Mouse (Mus musculus) A20 (cell line): Measurements from ENCODE around the gene Eef1g.
"Not testable (repeated sequence)": the region's sequence is repeated elsewhere in the genome, so short reads cannot be mapped to it uniquely, and the experiment has no call there.

ENCODE experiments used
- DNase-seq: peaks from one replicate; pipeline ENCODE4 v3.0.0-alpha.2; 2011; ENCODE audit warnings: low read depth, low spot score

Eef1g gene

DNA sequence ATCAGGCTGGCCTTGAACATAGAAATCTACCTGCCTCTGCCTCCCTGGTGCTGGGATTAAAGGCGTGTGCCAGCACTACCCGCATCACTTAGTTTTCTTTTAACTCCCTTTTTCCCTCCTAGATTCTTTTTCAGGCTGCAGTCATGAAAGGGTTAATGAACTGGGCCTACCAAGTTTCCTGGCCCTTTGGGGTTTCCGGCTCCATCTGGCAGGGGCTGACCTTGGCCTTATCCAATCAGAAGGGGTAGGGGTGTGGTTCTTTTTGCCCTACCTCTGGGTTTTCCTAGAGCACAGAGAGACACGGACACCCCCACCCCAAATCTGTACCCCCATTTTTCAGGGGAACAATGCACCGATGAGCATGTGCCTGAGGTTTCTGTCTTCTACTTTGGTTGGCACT lies 22.1 kb upstream of the Eef1g start:
- DNase-seq: no peak

DNA sequence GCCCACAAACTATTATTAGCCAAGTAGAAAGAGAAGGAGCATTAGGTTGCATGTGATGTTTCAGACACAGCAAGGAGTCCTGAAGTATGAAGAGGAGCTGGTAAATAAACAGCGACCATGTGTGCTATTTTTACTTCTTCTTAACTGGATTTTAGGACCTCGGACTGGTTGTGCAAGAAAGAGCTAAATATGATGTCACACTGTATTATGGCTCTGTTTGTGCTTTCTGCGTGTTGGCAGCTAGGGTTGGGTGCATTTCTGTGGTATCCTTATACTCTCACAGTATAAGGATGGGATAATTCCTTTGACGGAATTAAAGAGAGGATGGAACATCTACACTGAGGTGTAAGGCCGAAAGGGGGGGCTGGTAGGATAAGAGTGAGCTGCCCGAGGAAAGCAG lies 21.6 kb upstream of the Eef1g start:
- DNase-seq: no peak

DNA sequence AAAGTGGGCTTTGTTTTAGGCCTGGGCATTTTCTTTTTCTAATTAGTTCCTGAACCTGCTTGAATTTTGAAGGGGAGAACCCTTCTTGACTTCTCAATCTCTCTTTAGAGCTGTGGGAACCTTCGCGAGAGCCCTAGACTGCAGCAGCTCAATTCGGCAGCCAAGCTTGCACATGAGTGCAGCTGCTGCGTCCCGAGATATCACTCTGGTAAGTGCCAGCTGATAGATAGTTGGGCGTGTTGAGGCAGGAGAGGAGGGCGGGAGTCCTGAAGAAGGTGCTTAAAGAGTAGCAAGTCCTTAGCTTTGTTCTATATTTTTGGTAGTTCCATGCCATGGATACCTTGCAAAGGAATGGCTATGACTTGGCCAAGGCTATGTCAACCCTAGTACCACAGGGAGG lies 19.9 kb upstream of the Eef1g start:
- no peak for DNase-seq

DNA sequence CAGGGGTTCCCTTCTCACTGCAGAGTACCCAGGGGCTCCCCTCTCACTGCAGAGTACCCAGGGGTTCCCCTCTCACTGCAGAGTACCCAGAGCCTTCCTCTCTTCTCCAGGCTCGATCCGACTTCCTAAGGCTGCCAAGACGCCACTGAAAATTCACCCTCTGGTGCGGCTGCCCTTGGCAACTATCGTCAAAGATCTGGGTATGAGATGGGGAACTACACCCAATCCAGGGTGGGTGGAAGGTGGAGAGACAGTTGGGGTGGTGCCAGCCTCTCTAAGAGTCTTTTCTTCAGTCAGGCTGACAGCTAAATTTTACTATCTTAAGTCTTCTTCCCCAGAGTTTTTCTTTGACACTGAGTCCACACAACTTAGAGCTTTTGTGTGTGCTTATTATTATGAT lies 16.7 kb upstream of the Eef1g start:
- DNase-seq: no peak

DNA sequence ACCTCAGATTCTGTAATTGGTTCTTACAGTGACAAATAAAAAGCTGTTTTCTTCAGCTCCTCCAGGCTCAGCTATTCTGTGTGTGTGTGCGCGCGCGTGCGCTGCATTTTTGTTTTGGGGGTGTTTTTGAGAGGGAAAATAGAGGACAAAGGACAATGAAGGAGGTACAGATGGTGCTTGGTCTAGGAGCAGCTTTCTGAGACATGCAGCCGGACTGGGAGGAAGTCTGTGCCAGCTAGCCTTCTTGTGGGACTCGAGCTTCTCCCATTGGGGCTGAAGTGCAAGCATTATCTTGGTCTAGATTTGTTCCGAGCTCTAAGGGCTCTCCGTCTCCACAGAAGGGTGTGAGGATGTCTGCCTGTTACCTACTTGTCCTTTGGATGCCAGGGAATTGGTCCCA lies 14.6 kb upstream of the Eef1g start:
- DNase-seq: no peak

DNA sequence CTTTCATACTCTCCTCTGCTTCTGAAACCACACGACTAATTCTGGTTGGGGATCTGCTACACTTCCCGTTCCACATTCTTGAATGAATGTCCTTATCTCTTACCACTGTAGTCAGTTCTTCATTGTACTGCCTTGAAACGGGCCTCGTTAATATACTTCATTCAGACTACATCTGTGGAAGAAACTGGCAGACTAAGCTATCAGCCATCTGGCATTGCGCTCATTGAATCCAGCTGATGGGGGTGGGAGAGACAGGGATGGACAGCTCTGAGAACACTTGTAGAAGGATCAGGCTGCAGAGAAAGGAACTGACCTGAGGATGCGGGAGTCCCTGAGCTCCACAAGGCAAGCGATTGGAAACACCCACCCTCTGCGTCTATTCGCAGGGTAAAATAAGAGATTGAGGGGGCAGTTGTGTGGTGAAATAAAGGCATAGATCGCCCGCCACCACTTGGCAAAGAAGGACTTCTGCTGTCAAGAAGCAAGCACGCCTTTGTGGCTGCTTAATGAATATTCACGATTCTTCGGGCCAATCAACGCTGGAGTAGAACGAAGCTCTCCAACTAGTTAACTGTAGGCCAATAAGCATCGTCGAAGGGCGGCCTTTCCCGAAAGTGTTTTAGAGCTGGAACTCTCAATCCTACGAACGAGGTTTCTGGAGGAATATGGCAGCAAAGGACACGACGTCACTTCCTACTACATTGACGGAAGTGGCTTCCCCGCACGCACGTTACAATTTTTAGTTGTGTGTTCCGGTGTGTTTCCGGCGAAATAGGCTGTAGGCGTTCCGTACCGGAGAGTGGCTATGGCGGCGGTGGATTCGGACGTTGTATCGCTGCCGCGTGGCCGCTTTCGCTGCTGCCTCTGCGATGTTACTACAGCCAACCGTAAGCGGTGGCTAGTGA lies 13.5 kb upstream of the Eef1g start, which contains the start of gene Tut1:
Gene Tut1, plus strand, starts transcription at position 713 of the 905 bp plus-strand sequence.
- peak; percentile 97 for DNase-seq

DNA sequence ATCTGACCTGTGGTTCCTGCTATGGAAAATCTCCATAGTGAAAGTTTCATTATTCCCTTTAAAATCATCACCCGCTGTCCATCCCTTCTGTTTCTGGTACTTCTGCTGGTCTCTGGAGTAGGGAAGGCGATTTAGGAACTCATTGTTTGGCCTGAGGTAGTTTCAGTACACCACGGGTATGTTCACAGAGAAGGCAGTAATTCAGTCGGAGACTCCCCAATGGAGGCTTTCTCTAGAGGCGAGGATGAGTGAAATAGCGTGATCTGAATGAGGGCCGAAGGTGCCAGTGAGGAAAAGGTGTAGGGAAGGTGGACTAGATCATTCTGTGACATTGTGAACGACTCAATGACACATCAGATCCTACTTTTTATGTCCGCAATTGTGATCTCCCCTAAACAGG lies 12.7 kb upstream of the Eef1g start:
- peak; percentile 44 for DNase-seq

DNA sequence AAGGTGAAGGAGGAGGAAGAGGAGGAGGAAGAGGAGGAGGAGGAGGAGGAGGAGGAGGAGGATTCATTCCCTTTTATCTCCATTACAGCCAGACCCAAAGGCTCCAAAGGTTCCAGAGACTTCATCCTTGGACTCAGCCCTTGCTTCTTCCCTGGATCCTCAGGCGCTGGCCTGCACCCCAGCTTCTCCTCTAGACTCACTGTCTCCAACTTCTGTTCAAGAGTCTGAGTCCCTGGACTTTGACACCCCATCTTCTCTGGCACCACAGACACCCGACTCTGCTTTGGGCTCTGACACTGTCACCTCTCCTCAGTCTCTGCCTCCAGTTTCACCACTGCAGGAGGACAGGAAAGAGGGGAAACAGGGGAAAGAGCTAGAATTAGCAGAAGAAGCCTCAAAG lies 4.6 kb upstream of the Eef1g start:
- DNase-seq: no peak

DNA sequence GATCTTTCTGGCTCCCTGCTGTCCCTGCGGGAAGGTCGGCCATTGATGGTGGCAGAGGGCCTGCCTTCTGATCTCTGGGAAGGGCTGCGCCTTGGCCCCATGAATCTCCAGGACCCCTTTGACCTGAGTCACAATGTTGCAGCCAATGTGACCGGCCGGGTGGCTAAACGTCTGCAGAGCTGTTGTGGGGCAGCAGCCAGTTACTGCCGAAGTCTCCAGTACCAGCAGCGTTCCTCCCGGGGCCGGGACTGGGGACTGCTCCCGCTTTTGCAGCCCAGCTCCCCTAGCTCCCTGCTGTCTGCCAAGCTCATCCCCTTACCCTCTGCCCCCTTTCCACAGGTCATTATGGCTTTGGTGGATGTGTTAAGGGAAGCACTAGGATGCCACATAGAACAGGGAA lies 1.8 kb upstream of the Eef1g start:
- DNase-seq: no peak

DNA sequence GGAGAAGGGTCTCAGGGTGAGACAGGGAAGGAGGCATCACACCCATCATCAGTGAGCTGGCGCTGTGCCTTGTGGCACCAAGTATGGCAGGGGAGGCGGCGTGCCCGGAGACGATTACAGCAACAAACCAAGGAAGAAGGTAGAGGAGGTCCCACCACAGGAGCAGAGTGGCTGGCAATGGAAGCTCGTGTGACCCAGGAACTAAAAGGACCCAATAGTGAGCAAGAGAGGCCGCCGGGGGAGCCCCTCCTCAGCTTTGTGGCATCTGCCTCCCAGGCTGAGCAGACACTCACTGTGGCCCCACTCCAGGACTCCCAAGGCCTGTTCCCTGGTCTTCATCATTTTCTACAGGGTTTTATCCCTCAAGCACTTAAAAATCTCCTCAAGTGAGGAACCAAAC lies 1.1 kb upstream of the Eef1g start:
- DNase-seq: no peak

DNA sequence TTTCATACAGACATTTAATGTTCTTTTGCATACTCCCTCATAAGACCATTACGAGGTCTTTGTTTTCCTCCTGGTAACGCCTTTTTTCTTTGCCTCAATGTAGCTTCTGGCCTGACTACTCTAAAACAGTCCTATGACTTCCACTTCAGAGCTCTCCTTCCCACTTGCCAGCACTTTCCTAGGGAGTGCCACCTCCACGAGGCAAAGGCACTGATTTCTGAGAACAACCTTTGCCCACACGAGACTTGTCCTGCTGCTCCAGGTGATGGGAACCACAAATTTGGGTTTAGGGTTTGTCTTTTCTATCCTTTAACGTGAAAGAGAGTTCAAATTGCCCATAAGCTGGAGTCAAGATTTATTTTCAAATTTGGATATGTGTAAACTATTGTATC lies 647 bp upstream of the Eef1g start:
- no peak for DNase-seq

DNA sequence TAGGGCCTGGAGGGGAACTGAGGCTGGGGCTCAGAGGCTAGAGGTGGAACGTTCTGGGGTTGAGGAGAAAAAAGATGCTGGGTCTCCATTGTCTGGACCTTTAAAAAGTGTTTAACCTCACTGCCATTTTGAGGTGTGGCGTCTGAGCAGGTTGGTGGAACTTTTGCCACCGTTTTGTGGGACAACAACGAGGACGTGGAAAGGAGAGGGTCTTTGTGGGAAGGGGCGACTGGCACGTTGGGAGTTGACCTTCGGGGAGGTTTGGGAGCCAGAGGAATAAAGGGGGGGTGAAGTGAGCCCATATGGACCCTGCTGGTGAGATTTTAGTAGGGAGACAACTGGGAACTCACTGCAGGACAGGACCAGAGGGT lies 517 bp downstream of the Eef1g start:
- no peak for DNase-seq

DNA sequence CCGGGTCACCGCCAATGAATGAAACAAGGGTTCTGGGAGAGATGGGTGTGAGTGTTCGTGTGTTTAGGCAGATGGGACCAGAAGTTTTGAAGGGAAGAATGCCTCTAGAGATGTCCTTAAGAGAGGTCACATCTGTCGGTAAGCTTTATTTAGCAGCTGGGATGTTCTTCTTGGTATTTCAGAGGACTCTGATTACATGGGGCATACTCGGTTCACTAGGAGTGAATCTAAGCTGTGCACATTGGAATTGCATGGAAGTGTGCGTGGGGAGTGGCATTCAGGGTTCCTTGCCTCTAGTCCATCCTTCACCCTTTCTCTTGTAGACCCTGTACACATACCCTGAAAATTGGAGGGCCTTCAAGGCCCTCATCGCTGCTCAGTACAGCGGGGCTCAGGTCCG lies 1.1 kb downstream of the Eef1g start:
- DNase-seq: peak; percentile 38

DNA sequence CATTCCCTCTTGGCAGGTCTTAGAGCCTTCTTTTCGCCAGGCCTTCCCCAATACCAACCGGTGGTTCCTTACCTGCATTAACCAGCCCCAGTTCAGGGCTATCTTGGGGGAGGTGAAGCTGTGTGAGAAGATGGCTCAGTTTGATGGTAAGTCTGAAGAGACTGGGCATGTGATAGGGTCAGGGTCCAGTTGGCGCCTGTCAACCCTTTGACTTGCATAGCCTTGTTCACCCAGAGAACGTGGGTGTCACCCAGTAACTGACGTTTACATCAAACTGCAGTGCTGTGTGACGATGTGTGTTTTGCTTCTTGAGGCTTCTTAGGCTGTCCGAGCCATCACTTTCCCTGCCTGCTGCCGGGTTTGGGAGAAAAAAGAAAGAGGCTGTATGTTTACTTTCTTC lies 5.7 kb downstream of the Eef1g start:
- DNase-seq: not testable (repeated sequence)

DNA sequence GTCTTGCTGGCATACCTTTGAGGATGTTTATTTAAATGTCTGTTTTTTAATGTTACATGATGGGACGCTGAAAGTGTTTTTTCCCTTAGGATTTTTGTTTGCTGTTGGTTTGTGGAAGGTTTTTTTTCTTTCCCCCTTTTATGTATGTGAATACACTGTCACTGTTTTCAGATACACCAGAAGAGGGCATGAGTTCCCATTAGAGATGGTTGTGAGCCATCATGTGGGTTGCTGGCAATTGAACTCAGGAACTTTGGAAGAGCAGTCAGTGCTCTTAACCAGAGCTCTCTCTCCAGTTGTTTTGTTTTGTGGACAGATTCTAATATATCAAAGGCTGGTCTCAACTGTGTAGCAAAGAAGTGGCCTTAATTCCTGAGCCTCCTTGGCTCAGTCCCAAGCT lies 7.8 kb downstream of the Eef1g start:
- no peak for DNase-seq

DNA sequence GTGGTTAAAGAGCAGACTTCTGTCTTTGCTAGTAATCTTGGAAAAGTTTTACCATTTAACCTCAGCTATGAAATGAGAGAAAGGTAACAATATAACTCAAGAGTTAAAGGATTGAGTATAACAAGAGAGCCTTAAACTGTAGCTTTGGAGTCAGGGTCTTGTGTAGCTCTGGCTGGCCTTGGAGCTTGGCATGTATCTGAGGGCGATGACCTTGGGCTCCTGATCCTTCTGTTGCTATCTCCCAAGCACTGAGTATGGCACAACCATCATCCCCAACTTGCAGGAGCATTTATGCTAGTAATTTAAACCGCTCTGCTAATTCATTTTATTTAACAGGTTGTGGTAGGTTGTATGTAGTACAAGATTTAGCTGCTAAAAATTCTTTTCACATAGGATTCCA lies 8.7 kb downstream of the Eef1g start:
- no peak for DNase-seq

DNA sequence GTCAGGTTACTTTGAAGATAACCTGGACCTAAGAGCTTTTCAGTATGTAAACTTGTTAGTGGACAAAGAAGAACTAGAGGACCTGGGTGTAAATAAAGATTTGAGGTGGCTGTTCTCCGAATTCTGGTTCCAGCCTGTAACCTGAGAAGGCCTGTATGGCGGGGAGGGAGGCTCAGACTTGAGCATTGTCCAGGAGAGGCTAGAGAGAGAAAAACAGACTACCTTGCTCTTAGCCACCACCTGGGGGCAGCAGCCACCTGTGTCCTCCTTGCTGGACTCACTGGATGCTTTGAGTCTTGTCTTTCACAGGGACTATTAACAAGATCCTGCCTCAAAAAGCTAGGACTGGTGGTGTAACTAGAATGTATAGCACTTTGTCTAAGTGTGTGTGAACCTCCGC lies 9.7 kb downstream of the Eef1g start:
- peak; percentile 54 for DNase-seq

DNA sequence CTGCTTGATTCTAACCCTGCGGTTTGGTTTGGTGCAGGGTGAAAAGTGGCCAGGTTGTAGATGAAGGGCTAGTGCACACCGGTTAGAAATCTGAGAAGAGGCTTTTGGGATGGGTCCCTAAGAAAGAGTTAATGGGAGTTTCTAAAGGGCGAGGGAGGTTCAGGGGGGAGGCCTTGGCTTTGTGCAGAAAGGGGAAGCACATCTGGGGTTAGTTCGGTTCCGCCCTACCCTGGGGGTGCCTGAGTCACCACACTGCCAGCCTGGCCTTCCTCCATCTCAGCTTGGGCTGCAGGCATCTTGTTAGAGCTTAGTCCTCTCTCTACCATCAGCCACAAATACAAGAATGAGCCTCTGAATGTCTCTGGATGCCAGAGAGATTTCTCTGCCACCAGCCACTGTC lies 13.9 kb downstream of the Eef1g start:
- DNase-seq: peak; percentile 34

DNA sequence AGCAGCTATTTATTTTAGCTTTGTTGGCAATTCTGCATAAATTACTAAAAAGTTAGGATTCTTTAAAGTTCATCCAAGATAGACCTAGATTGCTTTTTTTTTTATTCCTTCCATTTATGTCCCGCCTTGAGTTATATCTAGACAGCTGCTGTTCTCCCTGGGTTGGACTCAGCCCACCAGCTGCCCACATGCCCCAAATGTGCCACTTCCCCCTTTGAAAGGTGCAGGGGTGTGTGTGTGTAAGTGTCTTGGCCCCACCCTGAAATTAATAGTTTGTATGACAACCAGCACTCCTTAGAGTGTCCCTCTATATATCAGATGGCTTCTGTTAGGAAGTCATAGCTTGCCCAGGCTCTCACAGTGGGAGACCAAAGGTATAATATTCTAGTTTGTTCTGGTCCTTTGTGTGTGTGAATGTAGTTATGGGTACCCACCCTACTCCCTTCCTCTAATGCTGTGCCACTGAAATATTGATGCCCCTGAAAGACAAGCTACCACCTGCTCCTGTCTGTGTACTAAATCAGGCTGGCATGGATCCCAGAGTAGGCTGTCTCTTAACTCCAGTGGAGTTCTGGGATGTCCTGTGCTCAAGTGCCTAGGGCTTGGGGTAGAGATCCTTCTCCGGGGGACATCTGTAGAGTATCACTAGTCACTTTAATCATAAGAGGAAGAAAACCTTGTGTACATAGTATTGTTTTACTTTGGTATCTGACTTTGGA lies 14.8 kb downstream of the Eef1g start:
- DNase-seq: peak; percentile 30

DNA sequence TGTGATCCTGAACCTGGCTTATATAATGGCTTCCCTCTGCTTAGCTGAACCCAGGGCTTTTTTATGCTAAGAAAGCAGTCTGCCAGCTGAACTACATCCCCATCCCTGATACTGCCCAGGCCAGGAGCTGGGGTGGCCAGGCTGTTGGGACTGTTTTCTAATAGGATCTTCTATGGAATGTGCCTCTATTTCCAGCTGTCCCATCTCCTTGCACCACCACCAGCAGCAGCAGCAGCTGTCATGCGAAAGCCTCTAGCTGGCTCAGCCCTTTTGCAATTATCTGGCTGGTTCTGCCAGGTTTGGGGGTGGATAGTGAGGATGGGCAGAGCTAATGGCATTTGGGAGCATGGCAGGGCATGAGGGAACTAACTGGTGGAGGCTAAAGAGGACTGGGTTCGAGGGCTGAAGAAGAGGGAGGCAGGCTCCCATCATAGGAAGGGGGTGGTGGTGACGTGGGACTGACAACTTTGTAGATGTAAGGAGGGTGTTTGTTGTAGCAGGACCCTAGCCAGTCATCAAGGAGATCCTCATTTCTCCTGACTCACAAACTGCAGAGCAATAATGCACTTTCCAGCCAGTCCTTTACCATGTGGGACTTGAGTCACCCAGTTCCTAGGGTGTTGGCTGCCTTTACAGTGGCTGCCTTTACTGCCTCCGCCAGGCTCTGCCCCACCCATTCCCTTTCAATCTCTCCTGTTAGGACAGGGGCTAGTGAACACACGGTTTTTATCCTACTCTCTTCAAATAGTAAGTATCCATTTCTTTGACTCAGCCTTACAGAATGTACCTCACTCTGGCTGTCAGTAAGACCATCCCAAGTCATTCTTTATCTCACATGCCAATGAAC lies 15.7 kb downstream of the Eef1g start:
- DNase-seq: no peak

DNA sequence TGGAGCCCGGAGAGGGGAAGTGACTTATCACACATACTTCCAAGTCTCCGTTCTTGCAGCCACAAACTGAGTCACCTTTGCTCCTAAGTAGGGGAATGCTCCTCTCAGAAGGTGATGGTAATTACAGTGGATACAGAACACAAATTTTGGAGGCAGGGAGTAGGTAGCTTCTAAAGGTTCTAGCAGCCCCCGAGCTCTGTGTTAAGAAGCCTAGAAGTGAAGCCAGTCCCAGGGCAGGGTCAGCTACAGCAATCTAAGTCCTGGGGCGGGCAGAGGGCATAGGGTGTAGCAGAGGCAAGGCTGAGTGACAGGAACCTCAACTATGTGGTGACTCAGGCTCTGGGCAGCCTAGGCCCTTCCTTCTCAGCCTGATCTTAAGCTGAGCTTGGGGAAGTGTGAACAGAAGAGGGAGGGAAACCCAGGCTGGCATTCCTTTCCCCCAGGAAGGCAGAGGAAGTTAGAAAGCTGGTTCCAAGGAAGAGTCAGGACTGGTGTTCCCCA lies 16.4 kb downstream of the Eef1g start:
- DNase-seq: no peak

DNA sequence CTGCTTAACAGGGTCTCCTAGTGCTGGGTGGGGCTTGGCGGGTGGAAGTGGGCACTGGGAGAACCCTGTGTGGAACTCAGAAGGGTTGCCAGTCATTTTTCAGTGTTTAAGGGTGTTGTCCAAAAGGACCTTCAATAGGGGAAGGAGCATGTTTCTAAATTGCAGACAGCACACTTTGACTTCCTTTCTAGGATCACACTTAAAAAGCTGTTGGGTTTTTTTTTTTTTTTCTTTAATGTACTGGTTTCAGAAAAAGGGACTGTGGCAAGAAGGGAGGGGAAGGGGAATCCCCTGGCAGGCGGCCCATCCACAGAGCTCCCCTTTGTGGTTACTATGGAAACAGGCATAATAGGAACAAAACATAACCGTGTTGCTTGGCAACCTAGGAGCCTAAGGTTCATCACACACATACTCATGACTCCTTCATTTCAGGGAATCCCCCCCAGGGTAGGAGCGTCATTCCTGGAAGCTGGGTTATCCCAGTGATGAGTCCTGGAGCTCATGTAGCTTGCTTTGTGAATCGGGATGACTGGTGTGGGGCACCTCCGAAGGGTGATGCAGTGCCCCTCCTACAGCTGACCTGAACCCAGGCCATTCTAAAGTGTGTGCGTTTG lies 17.5 kb downstream of the Eef1g start:
- DNase-seq: peak; percentile 46
